Mouse (Mus musculus): Measurements from ENCODE around the gene Cldn12.

GRCm38 (mm10) chr5:5496393-5496792 lies 18.4 kb downstream of the Cldn12 start:
- TF ChIP-seq CTCF (IDR thresholded peaks at IDR 0.05; ENCODE audit: low read depth) = no peak
- TF ChIP-seq EP300 (IDR thresholded peaks at IDR 0.05; ENCODE audit: low read depth) = no peak

Measured in liver, embryonic 14.5 days (tissue).